Mouse (Mus musculus) spleen, adult 2 months (tissue): ENCODE data around the gene Whamm. TPM values are rescaled to one million over a fixed set of nuclear protein-coding genes. Genes with fewer than 3 reads are reported as not detected.

Experiments used
- DNase-seq, 2 experiments: peaks; one replicate each; pipeline versions ENCODE4 v3.0.0 to v3.0.0-alpha.2; 2012 to 2021; ENCODE audit warnings: low spot score in 2 of 2, low read depth in 1 of 2
- H3K27ac ChIP-seq: fragments of 200-500 bp; 2 replicates; pipeline ENCODE4 v1.5.1; 2012; ENCODE audit warnings: low read length, inconsistent platforms; ENCODE audit not compliant: insufficient read depth
- H3K27me3 ChIP-seq: fragments of 200-500 bp; 2 replicates; pipeline ENCODE4 v1.6.1; 2012; ENCODE audit warnings: mild to moderate bottlenecking, moderate library complexity, low read length, inconsistent platforms; ENCODE audit not compliant: control insufficient read depth, insufficient read depth
- H3K36me3 ChIP-seq: fragments of 200-500 bp; 2 replicates; pipeline ENCODE4 v1.6.1; 2012; ENCODE audit warnings: mild to moderate bottlenecking, low read length, inconsistent platforms; ENCODE audit not compliant: control insufficient read depth, insufficient read depth
- H3K4me1 ChIP-seq: fragments of 200-500 bp; 2 replicates; pipeline ENCODE4 v1.6.1; 2011; ENCODE audit warnings: inconsistent platforms; ENCODE audit not compliant: control insufficient read depth, insufficient read depth, insufficient read length
- H3K4me3 ChIP-seq: fragments of 200-500 bp; 2 replicates; pipeline ENCODE4 v1.5.1; 2011; ENCODE audit warnings: mild to moderate bottlenecking, inconsistent platforms; ENCODE audit not compliant: insufficient read depth, insufficient read length; ENCODE audit errors: extremely low read depth
- CTCF ChIP-seq: fragments of 200-500 bp; IDR thresholded peaks from 2 replicates; pipeline ENCODE4 v1.5.1; 2011; ENCODE audit warnings: mild to moderate bottlenecking, inconsistent platforms; ENCODE audit not compliant: insufficient read depth, insufficient read length, insufficient replicate concordance; ENCODE audit errors: extremely low read depth
- POLR2A ChIP-seq: fragments of 200-500 bp; IDR thresholded peaks from 2 replicates; pipeline ENCODE4 v1.6.1; 2011; ENCODE audit warnings: low read depth, low read length, inconsistent platforms
- WGBS: fragments of 180-500 bp; shearing (Covaris S2); methylation state at CpG from one replicate; pipeline ENCODE4 v1.1.7; 2018; 5-methylcytosine and 5-hydroxymethylcytosine counted together
- polyA plus RNA-seq: library from polyadenylated mRNA; depleted of rRNA; stranded (reverse); fragments of >200 nt; gene quantifications from 2 replicates; pipeline ENCODE4 v1.2.3, GENCODE M21; 2012

The Whamm gene
- polyA plus RNA-seq, 1 experiment = 21.4 TPM

DNA sequence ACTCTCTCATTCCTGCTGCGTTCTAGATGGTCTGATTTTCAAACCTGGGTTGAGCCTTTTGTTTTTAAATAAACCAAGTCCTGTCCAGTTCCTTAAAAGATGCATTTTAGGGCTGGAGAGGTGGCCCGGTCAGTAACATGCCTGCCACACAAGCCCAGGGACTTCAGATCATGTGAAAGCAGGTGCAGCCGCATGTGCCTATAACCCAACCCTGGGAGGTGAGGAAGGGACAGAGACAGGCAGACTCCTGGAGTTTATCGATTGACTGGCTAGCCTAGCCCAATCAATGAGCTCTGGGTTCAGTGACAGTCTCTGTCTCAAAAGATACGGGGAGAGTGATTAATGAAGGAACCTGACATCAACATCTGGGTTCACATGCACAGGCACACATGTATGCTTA is 9.9 kb upstream of the Whamm start:
- Histone ChIP-seq H3K4me3 (no peak overlapping the region), H3K27me3 (no peaks in the 10 kb centered on the region), H3K4me1 (no peaks in the 10 kb centered on the region), H3K36me3 (no peaks in the 10 kb centered on the region), H3K27ac (no peak overlapping the region)
- no peak for DNase-seq
- TF ChIP-seq POLR2A (no peak), CTCF (no peak)
- 91% methylated on average over 5 of the region's 5 CpGs for WGBS

- H3K27me3 ChIP-seq = no peaks in the 10 kb centered on the region
- H3K4me1 ChIP-seq = no peaks in the 10 kb centered on the region
- H3K4me3 ChIP-seq = no peak overlapping the region
- H3K27ac ChIP-seq = no peak overlapping the region
- no peak for TF ChIP-seq POLR2A
- TF ChIP-seq CTCF = no peak
- DNase-seq = no peak
- WGBS = 85% methylated on average over 4 of the region's 4 CpGs
- no peaks in the 10 kb centered on the region for H3K36me3 ChIP-seq
Observed at GRCm38 (mm10) chr7:81563506-81564015, 7.5 kb upstream of the Whamm start.

- Histone ChIP-seq H3K4me3 (no peak overlapping the region), H3K36me3 (no peaks in the 10 kb centered on the region), H3K27ac (no peak overlapping the region), H3K27me3 (no peaks in the 10 kb centered on the region), H3K4me1 (no peaks in the 10 kb centered on the region)
- WGBS = 80% methylated on average over 7 of the region's 7 CpGs
- no peak for DNase-seq
- TF ChIP-seq CTCF (no peak), POLR2A (no peak)
Observed at GRCm38 (mm10) chr7:81564766-81565165, 6.3 kb upstream of the Whamm start.

DNA sequence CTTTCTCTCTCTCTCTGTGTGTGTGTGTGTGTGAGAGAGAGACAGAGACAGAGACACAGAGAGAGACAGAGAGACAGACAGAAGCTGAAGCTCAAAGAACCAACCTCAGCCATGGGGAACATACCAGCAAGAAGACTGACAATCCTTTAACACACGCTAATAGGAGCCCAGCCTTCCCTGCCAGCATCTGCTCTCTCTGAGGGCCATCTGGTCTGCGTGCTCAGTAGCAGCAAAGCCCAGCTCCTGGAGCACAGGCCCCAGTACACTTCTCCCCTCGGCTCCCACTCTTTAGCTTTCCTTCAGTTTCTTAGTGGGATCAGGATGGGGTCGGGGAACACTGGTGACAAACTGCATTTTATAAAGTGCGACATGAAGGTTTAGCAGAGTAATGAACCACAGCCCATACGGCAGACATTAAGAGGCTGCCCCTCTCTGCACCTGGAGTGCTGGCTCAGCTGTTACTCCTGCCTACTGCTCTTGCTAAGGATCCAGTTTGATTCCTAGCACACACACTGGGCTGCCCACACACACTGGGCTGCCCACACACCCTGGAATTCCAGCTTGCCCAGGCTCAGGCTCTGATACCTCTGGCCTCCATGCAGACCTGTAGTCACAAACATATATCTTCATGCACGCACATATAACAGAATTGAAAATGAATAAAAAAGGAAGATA is 5.5 kb upstream of the Whamm start:
- 85% methylated on average over 7 of the region's 7 CpGs for WGBS
- DNase-seq = no peak
- H3K4me1 ChIP-seq = no peaks in the 10 kb centered on the region
- H3K4me3 ChIP-seq = no peak overlapping the region
- H3K36me3 ChIP-seq = no peaks in the 10 kb centered on the region
- no peak overlapping the region for H3K27ac ChIP-seq
- TF ChIP-seq POLR2A (no peak), CTCF (no peak)
- no peaks in the 10 kb centered on the region for H3K27me3 ChIP-seq

- H3K4me1 ChIP-seq = no peaks in the 10 kb centered on the region
- WGBS = 80% methylated on average over 4 of the region's 4 CpGs
- DNase-seq = no peak
- H3K27ac ChIP-seq = no peak overlapping the region
- no peaks in the 10 kb centered on the region for H3K27me3 ChIP-seq
- TF ChIP-seq CTCF (no peak), POLR2A (no peak)
- H3K36me3 ChIP-seq = no peaks in the 10 kb centered on the region
- no peak overlapping the region for H3K4me3 ChIP-seq
Observed at GRCm38 (mm10) chr7:81566332-81566731, 4.7 kb upstream of the Whamm start.

DNA sequence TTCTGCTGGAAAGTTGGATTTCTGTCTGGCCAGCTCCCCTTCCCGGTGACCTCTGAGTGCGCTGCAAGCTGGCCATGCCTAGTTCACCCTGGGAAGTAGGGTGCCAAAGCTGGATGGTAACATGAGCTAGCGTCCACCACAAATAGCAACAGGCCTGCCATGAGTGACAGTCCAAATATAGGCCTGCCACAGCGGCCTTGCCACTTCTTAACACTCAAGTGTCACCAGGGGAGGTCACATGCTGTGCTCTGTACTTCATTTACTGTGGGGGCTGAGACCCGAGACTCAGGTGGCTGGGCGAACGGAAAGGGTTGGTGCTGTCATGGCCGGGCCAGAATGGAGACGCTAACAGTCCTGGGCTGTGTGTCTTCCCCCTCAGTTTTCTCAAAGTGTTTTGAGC is 4.2 kb upstream of the Whamm start, which contains the start of gene Fsd2:
Gene Fsd2, minus strand, starts transcription at position 53 of the 400 bp plus-strand sequence.
- TF ChIP-seq CTCF = no peak
- no peak for TF ChIP-seq POLR2A
- 90% methylated on average over 9 of the region's 9 CpGs for WGBS

DNA sequence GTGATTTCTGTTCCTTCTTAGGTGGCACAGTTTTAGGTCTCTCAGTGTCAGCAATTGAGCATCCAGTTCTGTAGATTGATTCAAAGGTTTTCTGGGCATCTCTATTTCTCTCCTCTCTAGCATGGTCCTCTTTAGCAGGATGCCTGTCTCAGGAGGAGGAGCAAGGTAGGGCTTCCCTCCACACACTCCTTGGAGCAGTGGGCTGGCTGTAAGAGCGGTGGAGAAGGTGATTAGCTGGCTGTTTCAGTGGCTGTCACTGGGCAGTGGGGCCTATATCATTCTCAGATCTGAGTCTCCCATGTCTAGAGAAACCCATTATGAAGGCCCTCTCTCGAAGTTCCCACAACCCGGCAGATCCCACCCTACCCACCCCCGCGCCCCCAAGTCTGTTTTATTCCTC is 3.7 kb upstream of the Whamm start:
- TF ChIP-seq POLR2A (no peak), CTCF (no peak)
- no peak for DNase-seq
- no peaks in the 10 kb centered on the region for H3K36me3 ChIP-seq
- H3K4me1 ChIP-seq = peaks cover 2% of the 10 kb centered on the region
- no peak overlapping the region for H3K27ac ChIP-seq
- H3K4me3 ChIP-seq = no peak overlapping the region
- H3K27me3 ChIP-seq = no peaks in the 10 kb centered on the region
- WGBS = 95% methylated on average over 5 of the region's 5 CpGs

More for the DNA sequence above, 4.2 kb upstream of the Whamm start, which contains the start of gene Fsd2:
- no peak within 1 kb of the TSS for H3K4me3 ChIP-seq
- H3K36me3 ChIP-seq = no peaks in the 10 kb centered on the region
- H3K27ac ChIP-seq = no peak within 1 kb of the TSS
- no peak for DNase-seq
- no peaks in the 10 kb centered on the region for H3K27me3 ChIP-seq
- no peaks in the 10 kb centered on the region; the same call in none of the 2 replicates for H3K4me1 ChIP-seq
